Mouse (Mus musculus) gastrocnemius, postnatal 10 days (tissue): Measurements from ENCODE around the gene Cend1. TPM values are rescaled to one million over a fixed set of nuclear protein-coding genes. Genes with fewer than 3 reads are reported as not detected.
A peak's percentile ranks its signal among the peaks of the same experiment; 100 is the strongest.

Source experiments
- DNase-seq: peaks from one replicate; pipeline ENCODE4 v3.0.0; 2021; ENCODE audit warnings: mixed read lengths
- total RNA-seq, 2 experiments: library from RNA; stranded (reverse); gene quantifications; 2 replicates each; pipeline ENCODE4 v1.2.3; 2021

Gene Cend1
- total RNA-seq, 2 experiments from 2014 or later, result 0.66 to 1.4 TPM

DNA sequence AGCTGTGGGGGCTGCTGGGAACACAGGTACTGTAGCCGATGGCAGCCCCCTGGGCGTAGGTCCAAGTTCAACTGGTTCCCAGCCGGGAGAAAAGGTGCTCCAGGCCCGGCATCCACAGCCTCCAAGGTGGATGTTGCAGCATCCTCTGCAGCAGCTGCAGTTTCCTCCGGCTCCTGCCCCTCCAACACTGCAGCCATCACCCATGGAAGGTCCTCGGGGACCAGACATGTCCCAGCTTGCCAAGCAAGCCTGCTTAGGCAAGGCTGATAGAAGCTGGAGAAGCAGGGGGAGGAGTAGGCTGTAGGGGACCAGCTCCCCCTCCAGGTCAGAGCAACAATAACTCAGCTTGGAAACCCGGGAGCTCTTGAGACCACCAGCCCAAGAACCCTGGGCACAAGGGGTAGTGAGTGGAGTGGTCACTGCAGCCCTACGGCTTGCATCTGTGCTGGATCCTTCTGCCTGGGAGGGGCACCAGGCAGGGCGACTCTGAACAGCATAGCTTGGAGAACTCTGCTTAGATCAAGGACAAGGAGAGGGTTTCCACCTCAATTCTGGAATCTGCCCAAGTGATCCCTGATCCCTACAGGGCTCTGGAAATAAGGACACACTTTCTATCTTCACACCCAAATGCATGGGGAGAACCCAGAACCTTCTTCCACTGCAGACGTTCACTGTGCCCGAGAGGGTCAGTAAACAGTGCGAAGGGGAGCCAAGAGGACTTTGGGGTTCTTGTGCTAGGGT lies 14.0 kb upstream of the Cend1 start:
- DNase-seq, result no peak

DNA sequence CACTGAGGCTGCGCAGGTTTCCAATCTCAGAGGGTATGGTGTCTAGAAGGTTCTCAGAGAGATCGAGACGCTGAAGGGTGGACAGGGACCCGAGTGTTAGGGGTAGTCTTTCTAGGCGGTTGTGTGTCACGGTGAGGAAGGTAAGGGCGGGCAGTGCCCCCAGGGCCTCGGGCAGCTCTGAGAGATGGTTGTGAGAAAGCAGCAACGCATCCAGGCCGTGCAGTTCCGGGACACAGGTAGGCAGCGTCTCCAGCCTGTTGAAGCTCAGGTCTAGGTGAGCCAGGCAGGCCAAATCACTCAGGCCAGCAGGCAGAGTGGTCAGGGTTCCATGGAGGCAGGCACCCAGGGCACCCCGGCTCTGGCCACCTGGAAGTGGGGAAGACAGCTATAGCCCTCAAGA lies 12.9 kb upstream of the Cend1 start:
- no peak for DNase-seq

DNA sequence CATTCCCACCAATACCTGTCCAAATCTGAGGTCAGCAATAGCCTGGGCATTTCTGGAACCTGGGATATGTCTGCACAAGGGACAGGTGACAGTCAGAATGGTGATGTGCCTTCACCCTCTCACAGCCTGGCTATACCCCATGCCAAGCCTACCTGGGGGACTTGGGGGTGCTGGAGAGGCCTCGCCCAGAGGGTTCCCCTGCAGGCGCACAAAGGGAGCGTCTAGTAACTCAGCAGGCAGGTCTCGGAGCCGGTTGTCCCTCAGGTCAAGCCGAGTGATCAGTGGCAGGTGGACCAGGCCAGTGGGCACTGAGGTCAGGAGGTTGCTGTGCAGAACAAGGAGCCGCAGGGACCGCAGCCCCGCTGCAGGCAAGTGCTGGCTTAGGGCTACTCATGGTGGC lies 12.2 kb upstream of the Cend1 start:
- DNase-seq, result no peak

DNA sequence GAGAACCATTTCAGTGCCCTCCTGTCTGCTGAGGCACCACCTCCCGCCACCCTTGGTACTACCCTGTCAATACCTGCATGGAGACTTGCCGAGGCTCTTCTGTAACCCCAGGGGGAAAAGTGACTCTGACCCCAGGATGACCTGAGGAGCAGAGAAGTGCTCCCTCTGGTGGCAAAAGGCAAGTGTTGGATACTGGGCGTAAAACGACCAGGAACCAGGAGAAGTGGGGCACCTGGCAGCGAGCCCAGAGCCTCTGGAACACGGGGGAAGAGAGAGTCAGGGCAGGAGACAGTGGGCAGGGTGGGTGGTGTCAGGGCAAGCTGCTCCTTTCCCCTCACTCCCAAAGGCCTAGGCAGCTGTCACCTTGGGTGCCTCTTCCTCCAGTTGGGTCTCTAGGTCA lies 11.3 kb upstream of the Cend1 start:
- DNase-seq, result peak; percentile 71

GRCm38 (mm10) chr7:141439811-141440210 lies 10.5 kb upstream of the Cend1 start:
- DNase-seq, result no peak

GRCm38 (mm10) chr7:141439140-141439679 lies 9.9 kb upstream of the Cend1 start:
- no peak for DNase-seq

- no peak for DNase-seq
These were observed 9.1 kb upstream of the Cend1 start for GRCm38 (mm10) chr7:141438201-141438968.

DNA sequence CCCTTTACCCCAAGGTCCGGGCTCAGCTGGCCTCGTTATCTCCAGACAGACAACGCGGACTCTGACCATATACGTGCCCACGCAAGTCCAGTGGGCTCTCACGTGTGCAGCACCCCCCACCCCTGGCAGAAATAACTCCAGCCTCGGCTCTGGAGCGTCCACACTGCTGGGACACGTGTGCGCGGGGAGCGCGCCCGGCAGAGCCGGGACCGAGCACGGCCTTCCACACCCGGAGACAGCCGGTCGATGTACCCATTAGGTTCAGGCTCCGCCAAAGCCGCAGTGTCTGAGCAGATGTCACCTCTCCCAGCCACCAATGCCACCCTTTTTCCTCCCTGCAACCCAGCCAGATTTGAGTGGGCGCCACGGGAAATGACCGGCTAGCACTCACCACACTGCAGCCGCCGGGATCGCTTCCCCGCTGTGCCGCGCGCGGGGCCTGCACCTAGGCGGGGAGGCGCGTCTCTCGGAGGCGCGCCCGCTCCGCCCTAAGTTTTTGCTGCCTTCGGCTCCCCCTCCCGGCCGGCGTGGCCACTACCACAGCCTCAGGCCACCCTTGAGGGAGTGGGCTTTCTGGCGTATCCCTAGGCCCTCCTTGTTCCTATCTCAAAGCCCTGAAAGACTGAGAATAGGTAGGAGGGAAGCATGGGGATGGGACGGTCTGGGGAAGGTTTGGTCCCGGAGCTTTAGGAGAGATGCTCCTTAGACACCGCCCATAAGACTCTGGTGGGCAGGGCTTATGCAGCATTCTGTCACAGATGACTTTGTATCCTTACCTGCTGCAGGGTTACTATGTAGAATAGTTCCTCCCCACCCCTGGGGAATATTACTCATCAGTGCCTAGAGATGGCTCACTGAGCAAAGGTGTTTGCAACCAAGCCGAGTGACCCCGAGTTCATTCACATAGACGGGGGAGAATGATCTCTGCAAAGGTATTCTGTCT lies 8.2 kb upstream of the Cend1 start, which contains the start of gene Slc25a22:
Gene Slc25a22, minus strand, starts transcription at position 715 of the 943 bp plus-strand sequence.
- DNase-seq, result peak; percentile 83

DNA sequence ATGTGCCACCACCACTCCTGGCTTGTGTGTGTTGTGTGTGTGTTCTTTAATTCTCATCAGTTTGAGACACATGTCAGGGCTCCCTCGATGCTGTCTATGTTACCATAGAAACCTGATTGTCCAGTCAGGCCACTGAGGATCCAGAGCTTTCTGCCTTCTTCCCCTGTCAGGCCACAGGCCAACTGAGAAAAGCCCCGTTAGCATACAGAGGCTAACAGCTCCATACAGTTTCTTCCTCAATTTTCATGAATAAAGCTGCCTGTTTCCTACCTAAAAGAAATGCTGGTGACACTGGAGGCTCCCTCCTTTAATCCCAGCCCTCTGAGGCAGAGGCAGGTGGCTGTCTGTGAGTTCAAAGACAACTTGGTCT lies 7.2 kb upstream of the Cend1 start:
- no peak for DNase-seq

GRCm38 (mm10) chr7:141435856-141436522 lies 6.7 kb upstream of the Cend1 start:
- no peak for DNase-seq

- DNase-seq, result peak; percentile 53
These were observed 6.0 kb upstream of the Cend1 start for GRCm38 (mm10) chr7:141435129-141435855.

- no peak for DNase-seq
These were observed 5.2 kb upstream of the Cend1 start for GRCm38 (mm10) chr7:141434464-141434863.

DNA sequence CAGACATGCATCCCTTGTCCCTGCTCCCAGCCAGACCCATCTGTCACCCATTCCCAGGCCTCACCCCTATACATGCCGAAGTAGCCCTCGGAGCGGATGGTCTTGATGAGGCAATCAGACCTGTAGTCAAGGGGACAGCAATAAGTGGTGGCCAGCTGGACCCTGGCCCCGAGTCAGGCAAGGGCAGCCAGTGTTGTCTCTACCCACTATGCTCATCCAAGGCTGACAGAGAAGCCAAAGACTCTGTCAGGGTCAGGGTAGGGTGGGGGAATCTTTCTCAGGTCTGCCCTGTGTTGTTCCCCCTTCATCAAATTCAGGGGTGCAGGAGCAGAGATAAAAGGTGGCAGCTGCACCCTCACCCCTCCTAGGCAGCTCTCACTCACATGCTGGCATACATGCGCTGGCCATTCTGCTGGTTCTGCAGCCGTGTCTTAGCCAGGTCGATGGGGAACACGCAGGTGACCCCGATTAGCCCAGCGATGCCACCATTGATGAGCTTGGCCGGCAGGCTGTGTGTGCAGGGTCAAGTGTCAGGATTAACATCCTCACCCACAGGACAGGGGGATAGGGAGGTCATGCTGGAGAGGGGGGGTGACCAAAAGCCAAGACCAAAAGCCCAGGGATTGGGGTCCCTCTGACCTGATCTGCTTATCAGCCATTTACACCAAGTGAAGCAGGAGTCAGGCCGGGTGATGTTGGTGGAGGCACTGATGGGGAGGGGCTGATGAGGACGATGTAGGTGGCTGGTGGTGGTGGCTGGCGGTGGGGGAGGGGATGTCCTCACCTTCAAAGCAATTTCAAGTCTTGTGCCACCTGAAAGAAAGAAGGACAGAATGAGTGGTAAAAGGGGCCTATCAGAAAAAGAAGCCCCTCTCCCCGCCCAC lies 4.5 kb upstream of the Cend1 start:
- DNase-seq, result no peak

GRCm38 (mm10) chr7:141432741-141433516 lies 3.6 kb upstream of the Cend1 start:
- no peak for DNase-seq

- peak; percentile 45 for DNase-seq
These were observed 2.9 kb upstream of the Cend1 start for GRCm38 (mm10) chr7:141432186-141432611.

DNA sequence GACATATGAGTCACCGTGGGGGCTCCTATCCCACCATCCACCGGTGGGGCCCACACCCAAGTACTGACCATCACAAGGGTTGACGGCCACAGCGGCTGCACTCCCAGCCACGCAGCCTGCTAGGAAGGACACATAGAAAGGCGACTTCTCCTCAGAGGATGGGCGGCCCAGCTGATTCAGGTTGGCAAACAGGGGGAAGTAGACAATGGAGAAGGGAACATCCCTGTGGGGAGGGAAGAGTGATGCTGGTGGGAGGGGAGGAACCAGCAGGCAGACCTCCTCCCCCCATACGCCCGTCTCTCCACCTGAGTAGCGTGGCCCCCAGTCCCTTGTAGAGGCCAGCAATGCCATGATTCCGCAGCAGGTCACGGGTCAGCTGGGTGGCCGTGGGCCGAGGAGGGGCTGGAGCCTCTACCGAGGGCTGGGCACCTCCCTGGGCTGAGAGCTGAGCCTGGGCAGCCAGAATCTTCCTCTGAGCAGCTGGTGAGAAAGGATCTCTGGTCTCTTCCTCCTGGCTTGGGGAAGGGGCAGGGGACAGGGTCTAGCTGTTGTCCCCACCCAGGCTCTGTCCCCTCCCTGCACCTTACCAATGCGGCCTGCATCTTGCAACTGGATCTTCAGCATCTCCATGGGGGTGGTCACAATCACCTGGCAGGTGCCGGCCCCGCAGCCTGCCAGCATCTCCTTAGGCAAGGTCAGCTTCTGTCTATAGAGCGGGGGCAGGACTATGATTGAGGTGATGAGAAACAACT lies 2.3 kb upstream of the Cend1 start:
- no peak for DNase-seq

DNA sequence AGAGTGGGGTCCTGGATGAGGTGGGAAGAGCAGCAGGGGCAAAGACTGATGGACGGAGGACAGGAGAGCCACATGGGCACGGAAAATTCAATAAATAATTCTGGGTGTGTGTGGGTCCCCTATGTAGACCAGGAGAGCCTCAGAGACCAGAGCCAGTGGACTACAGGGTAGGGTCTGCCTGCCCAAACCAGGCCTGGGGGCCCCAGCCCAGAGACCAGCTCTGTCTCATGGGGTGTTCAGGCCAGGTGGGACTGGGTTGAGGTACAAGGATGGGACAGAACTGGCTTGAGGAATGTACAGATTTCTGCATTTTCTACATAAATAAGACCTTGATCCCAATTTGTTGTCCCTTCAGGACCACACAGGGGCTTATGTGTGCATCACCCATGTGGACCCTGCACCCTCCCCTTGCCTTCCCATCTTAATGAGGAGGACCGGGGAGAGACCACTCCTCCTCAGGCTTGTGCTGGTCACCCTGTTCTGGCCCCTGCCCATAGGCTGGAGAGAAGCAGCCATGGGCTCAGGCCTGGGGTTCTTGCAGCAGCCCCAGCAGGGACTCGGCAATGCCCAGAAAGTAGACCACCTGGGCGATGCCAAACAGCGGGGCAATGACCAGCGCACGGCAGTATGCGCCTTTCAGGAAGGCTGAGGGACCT lies 1.4 kb upstream of the Cend1 start:
- DNase-seq, result no peak
